ENCODE assay signal across 8 mouse cellular contexts in the genomic region with DNA sequence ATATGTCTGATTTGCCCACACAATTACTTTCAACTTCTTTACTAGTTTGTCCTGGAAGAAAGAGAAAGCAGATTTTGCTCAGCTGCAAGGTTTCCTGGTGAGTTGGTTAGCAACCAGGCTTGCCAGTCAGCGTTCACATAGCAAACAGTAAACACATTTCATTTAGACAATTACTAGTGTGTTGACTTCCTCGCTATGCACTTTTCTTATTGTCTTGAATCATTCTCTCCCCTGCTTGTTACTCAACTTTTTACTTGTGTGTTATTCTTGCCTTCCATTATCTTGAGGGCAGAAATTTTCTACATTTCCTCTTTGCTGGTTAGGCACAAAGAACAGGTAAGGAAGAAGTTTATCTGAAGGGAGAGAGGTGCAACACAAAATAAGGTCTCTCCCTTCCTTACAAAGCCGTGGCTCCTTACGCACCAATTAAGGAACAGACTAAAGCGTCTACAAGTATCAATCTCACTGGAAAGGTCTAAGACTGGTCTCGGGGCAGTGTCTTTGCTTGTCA. TPM values are rescaled to one million over a fixed set of nuclear protein-coding genes. Genes with fewer than 3 reads are reported as not detected.
DNase-seq lines count a peak whose midpoint lies in the region; ATAC-seq and TF ChIP-seq lines count a peak whose summit lies in the region.

No protein-coding gene starts in this region.

- no peak for TF ChIP-seq EP300 in liver, postnatal 0 days (IDR thresholded peaks at IDR 0.05; ENCODE audit: low read depth)

- H3K4me1 ChIP-seq in kidney, postnatal 0 days (replicated peaks; ENCODE audit: insufficient read depth, low read length) = peaks cover 8% of the 10 kb centered on the region
- H3K4me1 ChIP-seq in heart, embryonic 14.5 days (ENCODE audit: control insufficient read depth in 2 of 2, insufficient read depth in 2 of 2, low read length in 2 of 2) = peaks cover 5 to 28% of the 10 kb centered on the region in 2 experiments; a peak in 3 of 4 replicates
- H3K4me1 ChIP-seq in liver, postnatal 0 days (ENCODE audit: insufficient read depth) = peaks cover 20% of the 10 kb centered on the region

- no peaks in the 10 kb centered on the region for H3K9me3 ChIP-seq in kidney, postnatal 0 days (replicated peaks; ENCODE audit: low read length)
- H3K9me3 ChIP-seq in heart, embryonic 14.5 days (ENCODE audit: control insufficient read depth, low read length) = no peaks in the 10 kb centered on the region
- H3K9me3 ChIP-seq in liver, postnatal 0 days (ENCODE audit: low read length) = no peaks in the 10 kb centered on the region

- H3K4me2 ChIP-seq in kidney, postnatal 0 days (ENCODE audit: low read length) = peak overlapping the region; percentile 65
- peak overlapping the region; percentile 83 for H3K4me2 ChIP-seq in heart, embryonic 14.5 days (ENCODE audit: low read length)
- peak overlapping the region; percentile 91 for H3K4me2 ChIP-seq in liver, postnatal 0 days (ENCODE audit: low read depth, low read length)

- H3K4me3 ChIP-seq in kidney, postnatal 0 days (replicated peaks; ENCODE audit: low read depth, low read length) = peak overlapping the region; percentile 62
- H3K4me3 ChIP-seq in heart, embryonic 14.5 days (ENCODE audit: control insufficient read depth in 1 of 2, insufficient read depth in 1 of 2, low read depth in 1 of 2, low read length in 2 of 2) = peak overlapping the region; percentile 72 to 82
- peak overlapping the region; percentile 86 for H3K4me3 ChIP-seq in liver, postnatal 0 days (ENCODE audit: low read depth, low read length)

- no peak for TF ChIP-seq CTCF in kidney, postnatal 0 days (IDR thresholded peaks at IDR 0.05; ENCODE audit: low read depth)
- TF ChIP-seq CTCF in liver, postnatal 0 days (IDR thresholded peaks at IDR 0.05; ENCODE audit: low read depth) = no peak

- no peaks in the 10 kb centered on the region for H3K36me3 ChIP-seq in kidney, postnatal 0 days (ENCODE audit: insufficient read depth, low read length)
- H3K36me3 ChIP-seq in heart, embryonic 14.5 days (ENCODE audit: control insufficient read depth, insufficient read depth, low read length) = no peaks in the 10 kb centered on the region
- H3K36me3 ChIP-seq in liver, postnatal 0 days (replicated peaks; ENCODE audit: insufficient read depth, low read length) = no peaks in the 10 kb centered on the region

- no peaks in the 10 kb centered on the region for H3K27me3 ChIP-seq in kidney, postnatal 0 days (ENCODE audit: insufficient read depth, low read length)
- H3K27me3 ChIP-seq in heart, embryonic 14.5 days (ENCODE audit: control insufficient read depth, insufficient read depth, low read length) = no peaks in the 10 kb centered on the region
- no peaks in the 10 kb centered on the region for H3K27me3 ChIP-seq in liver, postnatal 0 days (ENCODE audit: insufficient read depth, low read length)

- ATAC-seq in kidney, postnatal 0 days (replicated peaks; ENCODE audit: low FRiP score, low read depth) = no peak
- ATAC-seq in heart, embryonic 14.5 days (ENCODE audit: insufficient number of reproducible peaks, insufficient read depth, low FRiP score, low read depth) = no peak
- ATAC-seq in liver, postnatal 0 days = no peak

- peak; percentile 23 for DNase-seq in kidney, postnatal 0 days (ENCODE audit: low spot score)
- no peak for DNase-seq in kidney, adult 18-20 months
- DNase-seq in T-cell, adult 2 months (ENCODE audit: low spot score) = peak; percentile 21
- DNase-seq in liver, postnatal 0 days = no peak
- DNase-seq in adrenal gland, postnatal 10 days = no peak
- DNase-seq in layer of hippocampus, adult 11-12 months (ENCODE audit: low spot score) = no peak
- DNase-seq in right cerebral cortex, postnatal 36 days (ENCODE audit: low spot score in 2 of 2) = no peak

- H3K9ac ChIP-seq in kidney, postnatal 0 days (ENCODE audit: low read depth, low read length) = peak overlapping the region; percentile 70
- H3K9ac ChIP-seq in heart, embryonic 14.5 days (ENCODE audit: low read length) = peak overlapping the region; percentile 90
- H3K9ac ChIP-seq in liver, postnatal 0 days (replicated peaks) = peak overlapping the region; percentile 85

- WGBS in kidney, postnatal 0 days = 0% methylated on average over 6 of the region's 6 CpGs
- WGBS in heart, embryonic 14.5 days = under 1% methylated on average over 6 of the region's 6 CpGs
- WGBS in liver, postnatal 0 days (ENCODE audit: insufficient replicate concordance) = 2% methylated on average over 6 of the region's 6 CpGs

- peak overlapping the region; percentile 94 for H3K27ac ChIP-seq in kidney, postnatal 0 days
- peak overlapping the region; percentile 93 to 98 for H3K27ac ChIP-seq in heart, embryonic 14.5 days (replicated peaks in 1 of 2; ENCODE audit: control insufficient read depth in 1 of 2, insufficient read depth in 1 of 2, low read depth in 2 of 2, low read length in 2 of 2)
- H3K27ac ChIP-seq in liver, postnatal 0 days (ENCODE audit: low read depth) = peak overlapping the region; percentile 98

RNA-seq across cellular contexts. Expression of a gene that starts 1.1 kb away (rescaled TPM):
- 2.5 and 2.6 TPM in 2 replicates for polyA plus RNA-seq in kidney, postnatal 0 days (2015; fragmentation: Nextera tagmentation; extraction: Ambion mirVana)
- 2.0 and 2.5 TPM in 2 replicates for polyA plus RNA-seq in heart, embryonic 14.5 days (2014; fragmentation: Nextera tagmentation; extraction: Ambion mirVana)
- polyA plus RNA-seq in liver, postnatal 0 days (2015; fragmentation: Nextera tagmentation; extraction: Ambion mirVana) = 1.5 TPM in 2 replicates
- total RNA-seq in adrenal gland, postnatal 10 days (2021) = 10 to 100 TPM; 27.9 to 38.6 TPM

Comparison
In these comparisons a context has a peak if more than half of its experiments do, and no peak if none do; other contexts are left out.
1. DNase-seq: peak in kidney, postnatal 0 days (single experiment) and T-cell, adult 2 months (single experiment); none in kidney, adult 18-20 months (single experiment), liver, postnatal 0 days (single experiment), adrenal gland, postnatal 10 days (single experiment), layer of hippocampus, adult 11-12 months (single experiment) and right cerebral cortex, postnatal 36 days (0 of 2).
2. Peak in every context shown above with its lines, with median percentiles within 50 percentile points of each other: H3K27ac ChIP-seq, H3K4me2 ChIP-seq, H3K4me3 ChIP-seq and H3K9ac ChIP-seq.